Mouse (Mus musculus): ENCODE results near the gene Nbea. TPM values are rescaled to one million over a fixed set of nuclear protein-coding genes. Genes with fewer than 3 reads are reported as not detected.
A peak's percentile ranks its signal among the peaks of the same experiment; 100 is the strongest.

Gene Nbea
- polyA plus RNA-seq, 1 experiment from 2014 or later = 36.8 TPM

GRCm38 (mm10) chr3:55664713-55665112, 518.8 kb downstream of the Nbea start:
- Histone ChIP-seq H3K27ac (no peak overlapping the region), H3K27me3 (no peaks in the 10 kb centered on the region), H3K4me2 (no peak overlapping the region), H3K9ac (no peak overlapping the region), H3K4me3 (no peak overlapping the region), H3K4me1 (peaks cover 28% of the 10 kb centered on the region), H3K9me3 (replicated peaks) (no peaks in the 10 kb centered on the region), H3K36me3 (ENCODE audit: poor library complexity, severe bottlenecking) (no peaks in the 10 kb centered on the region)
- 89% methylated on average over 3 of the region's 3 CpGs for WGBS
- ATAC-seq = no peak

GRCm38 (mm10) chr3:55661678-55662445, 521.6 kb downstream of the Nbea start:
- H3K9me3 ChIP-seq (replicated peaks) = no peaks in the 10 kb centered on the region
- peaks cover 22% of the 10 kb centered on the region for H3K4me1 ChIP-seq
- 70% methylated on average over 8 of the region's 9 CpGs for WGBS
- H3K4me2 ChIP-seq = no peak overlapping the region
- H3K36me3 ChIP-seq (ENCODE audit: poor library complexity, severe bottlenecking) = peaks cover 6% of the 10 kb centered on the region; the same call in 1 of the 2 replicates
- no peaks in the 10 kb centered on the region for H3K27me3 ChIP-seq
- ATAC-seq = no peak
- no peak overlapping the region for H3K27ac ChIP-seq
- no peak overlapping the region for H3K9ac ChIP-seq
- H3K4me3 ChIP-seq = no peak overlapping the region

GRCm38 (mm10) chr3:55660261-55660838, 523.2 kb downstream of the Nbea start:
- WGBS = 90% methylated on average over 10 of the region's 10 CpGs
- H3K9ac ChIP-seq = no peak overlapping the region
- no peaks in the 10 kb centered on the region for H3K9me3 ChIP-seq (replicated peaks)
- no peaks in the 10 kb centered on the region for H3K27me3 ChIP-seq
- no peak overlapping the region for H3K4me3 ChIP-seq
- peaks cover 11% of the 10 kb centered on the region for H3K4me1 ChIP-seq
- ATAC-seq = no peak
- H3K4me2 ChIP-seq = no peak overlapping the region
- H3K27ac ChIP-seq = no peak overlapping the region
- peaks cover 6% of the 10 kb centered on the region; the same call in 1 of the 2 replicates for H3K36me3 ChIP-seq (ENCODE audit: poor library complexity, severe bottlenecking)

- ATAC-seq = no peak
- Histone ChIP-seq H3K4me3 (no peak overlapping the region), H3K4me1 (peaks cover 11% of the 10 kb centered on the region), H3K27ac (no peak overlapping the region), H3K4me2 (no peak overlapping the region), H3K36me3 (ENCODE audit: poor library complexity, severe bottlenecking) (peaks cover 6% of the 10 kb centered on the region; the same call in 1 of the 2 replicates), H3K9ac (no peak overlapping the region), H3K27me3 (no peaks in the 10 kb centered on the region), H3K9me3 (replicated peaks) (no peaks in the 10 kb centered on the region)
- WGBS = 69% methylated on average over 7 of the region's 7 CpGs
Measured at GRCm38 (mm10) chr3:55659558-55660215, 523.8 kb downstream of the Nbea start.

GRCm38 (mm10) chr3:55652321-55652720, 531.2 kb downstream of the Nbea start:
- ATAC-seq = no peak; the same call in 1 of the 2 replicates
- 85% methylated on average over 2 of the region's 2 CpGs for WGBS

GRCm38 (mm10) chr3:55651877-55652276, 531.6 kb downstream of the Nbea start:
- Histone ChIP-seq H3K36me3 (ENCODE audit: poor library complexity, severe bottlenecking) (peaks cover 7% of the 10 kb centered on the region), H3K4me1 (peaks cover 22% of the 10 kb centered on the region), H3K27ac (no peak overlapping the region), H3K27me3 (no peaks in the 10 kb centered on the region), H3K4me2 (no peak overlapping the region), H3K9ac (no peak overlapping the region), H3K4me3 (no peak overlapping the region), H3K9me3 (replicated peaks) (no peaks in the 10 kb centered on the region)
- ATAC-seq = no peak; the same call in 1 of the 2 replicates
- WGBS = 85% methylated on average over 4 of the region's 4 CpGs

More at GRCm38 (mm10) chr3:55652321-55652720, 531.2 kb downstream of the Nbea start:
- Histone ChIP-seq H3K9ac (no peak overlapping the region), H3K4me3 (no peak overlapping the region), H3K4me1 (peaks cover 22% of the 10 kb centered on the region), H3K36me3 (ENCODE audit: poor library complexity, severe bottlenecking) (peaks cover 4% of the 10 kb centered on the region), H3K9me3 (replicated peaks) (no peaks in the 10 kb centered on the region), H3K27me3 (no peaks in the 10 kb centered on the region), H3K27ac (no peak overlapping the region), H3K4me2 (no peak overlapping the region)

- Histone ChIP-seq H3K4me3 (no peak overlapping the region), H3K4me2 (no peak overlapping the region), H3K27ac (peak overlapping the region; percentile 19), H3K4me1 (peaks cover 24% of the 10 kb centered on the region), H3K9ac (no peak overlapping the region), H3K27me3 (no peaks in the 10 kb centered on the region), H3K36me3 (ENCODE audit: poor library complexity, severe bottlenecking) (peaks cover 18% of the 10 kb centered on the region), H3K9me3 (replicated peaks) (no peaks in the 10 kb centered on the region)
- 59% methylated on average over 5 of the region's 5 CpGs for WGBS
- ATAC-seq = no peak
Measured at GRCm38 (mm10) chr3:55649541-55649940, 534.0 kb downstream of the Nbea start.

- Histone ChIP-seq H3K4me1 (peaks cover 33% of the 10 kb centered on the region), H3K27ac (peak overlapping the region; percentile 52; the same call in 1 of the 2 replicates), H3K27me3 (no peaks in the 10 kb centered on the region), H3K36me3 (ENCODE audit: poor library complexity, severe bottlenecking) (peaks cover 25% of the 10 kb centered on the region), H3K9me3 (replicated peaks) (no peaks in the 10 kb centered on the region), H3K9ac (no peak overlapping the region), H3K4me3 (no peak overlapping the region), H3K4me2 (no peak overlapping the region)
- WGBS = 44% methylated on average over 4 of the region's 4 CpGs
- peak; percentile 71 for ATAC-seq
Measured at GRCm38 (mm10) chr3:55648299-55648698, 535.2 kb downstream of the Nbea start.

- H3K36me3 ChIP-seq (ENCODE audit: poor library complexity, severe bottlenecking) = peaks cover 36% of the 10 kb centered on the region
- 78% methylated on average over 6 of the region's 6 CpGs for WGBS
Measured at GRCm38 (mm10) chr3:55647176-55647575, 536.3 kb downstream of the Nbea start.

GRCm38 (mm10) chr3:55646437-55646836, 537.1 kb downstream of the Nbea start:
- Histone ChIP-seq H3K36me3 (ENCODE audit: poor library complexity, severe bottlenecking) (peaks cover 43% of the 10 kb centered on the region), H3K4me1 (peaks cover 33% of the 10 kb centered on the region)

More at GRCm38 (mm10) chr3:55647176-55647575, 536.3 kb downstream of the Nbea start:
- Histone ChIP-seq H3K27me3 (no peaks in the 10 kb centered on the region), H3K9me3 (replicated peaks) (no peaks in the 10 kb centered on the region), H3K27ac (no peak overlapping the region), H3K4me3 (no peak overlapping the region), H3K4me2 (no peak overlapping the region), H3K9ac (no peak overlapping the region), H3K4me1 (peaks cover 33% of the 10 kb centered on the region)
- no peak for ATAC-seq

GRCm38 (mm10) chr3:55644035-55644618, 539.4 kb downstream of the Nbea start:
- no peak overlapping the region for H3K4me3 ChIP-seq
- peaks cover 23% of the 10 kb centered on the region for H3K4me1 ChIP-seq
- no peaks in the 10 kb centered on the region for H3K27me3 ChIP-seq
- peak; percentile 34; the same call in 1 of the 2 replicates for ATAC-seq
- 56% methylated on average over 11 of the region's 11 CpGs for WGBS
- H3K9ac ChIP-seq = no peak overlapping the region
- H3K27ac ChIP-seq = peak overlapping the region; percentile 16; the same call in 1 of the 2 replicates
- no peaks in the 10 kb centered on the region for H3K9me3 ChIP-seq (replicated peaks)
- H3K36me3 ChIP-seq (ENCODE audit: poor library complexity, severe bottlenecking) = peaks cover 43% of the 10 kb centered on the region
- no peak overlapping the region for H3K4me2 ChIP-seq

More at GRCm38 (mm10) chr3:55646437-55646836, 537.1 kb downstream of the Nbea start:
- H3K27me3 ChIP-seq = no peaks in the 10 kb centered on the region
- no peak overlapping the region for H3K9ac ChIP-seq
- no peak overlapping the region for H3K4me2 ChIP-seq
- H3K27ac ChIP-seq = no peak overlapping the region
- H3K9me3 ChIP-seq (replicated peaks) = no peaks in the 10 kb centered on the region
- no peak for ATAC-seq
- 95% methylated on average over 3 of the region's 3 CpGs for WGBS
- H3K4me3 ChIP-seq = no peak overlapping the region
